Mouse (Mus musculus) urinary bladder, postnatal 36 days (tissue): ENCODE measurements around the gene Znhit2.

Source experiments
- DNase-seq, 2 experiments: peaks; one replicate each; pipeline ENCODE4 v3.0.0; 2022; ENCODE audit warnings: low spot score in 2 of 2, mixed read lengths in 1 of 2

The Znhit2 gene

DNA sequence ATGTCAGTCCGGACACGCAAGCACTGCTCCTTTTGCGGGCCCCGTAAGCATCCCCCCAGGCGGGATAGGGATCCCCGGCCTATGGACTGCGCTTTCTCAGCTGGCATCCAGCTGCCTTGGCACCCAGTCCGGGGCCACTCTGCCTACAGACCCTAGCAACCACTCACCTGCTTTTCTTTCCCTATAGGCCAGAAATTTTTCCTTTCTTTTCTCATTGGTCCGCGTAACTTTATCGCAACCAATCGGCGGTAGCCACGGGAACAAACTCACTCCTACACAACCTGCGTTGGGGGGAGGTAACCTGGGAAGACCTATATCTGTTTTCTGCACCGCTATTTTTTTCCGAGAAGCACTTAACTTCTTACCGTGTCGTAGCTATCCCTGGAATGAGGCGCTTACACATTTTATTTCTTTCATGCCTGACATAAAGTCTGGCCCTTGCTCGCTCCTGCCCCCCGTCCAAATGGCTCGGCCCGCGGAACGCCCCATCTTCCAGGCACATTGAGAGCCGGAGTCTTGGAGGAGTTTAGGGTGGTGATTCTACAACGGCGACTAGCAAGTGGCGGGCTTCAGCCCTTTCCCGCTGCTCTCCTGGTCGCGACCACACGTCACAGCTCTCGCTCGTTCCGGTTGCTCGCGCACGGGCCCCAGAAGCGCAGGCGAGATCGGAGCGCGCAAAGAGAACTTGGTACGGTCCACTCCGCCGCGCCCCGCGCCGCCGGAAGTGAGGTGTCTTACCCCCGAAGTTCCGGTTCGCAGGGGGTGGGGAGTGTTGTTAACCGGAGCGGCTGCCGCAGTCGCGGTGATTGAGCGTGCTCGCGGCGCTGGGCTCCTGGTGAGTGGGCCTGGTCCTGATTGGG is 14.5 kb upstream of the Znhit2 start, which contains the start of gene Syvn1:
Syvn1 (plus strand) TSS at position 283 of the 860 bp plus-strand sequence.
- DNase-seq = peak; percentile 89

DNA sequence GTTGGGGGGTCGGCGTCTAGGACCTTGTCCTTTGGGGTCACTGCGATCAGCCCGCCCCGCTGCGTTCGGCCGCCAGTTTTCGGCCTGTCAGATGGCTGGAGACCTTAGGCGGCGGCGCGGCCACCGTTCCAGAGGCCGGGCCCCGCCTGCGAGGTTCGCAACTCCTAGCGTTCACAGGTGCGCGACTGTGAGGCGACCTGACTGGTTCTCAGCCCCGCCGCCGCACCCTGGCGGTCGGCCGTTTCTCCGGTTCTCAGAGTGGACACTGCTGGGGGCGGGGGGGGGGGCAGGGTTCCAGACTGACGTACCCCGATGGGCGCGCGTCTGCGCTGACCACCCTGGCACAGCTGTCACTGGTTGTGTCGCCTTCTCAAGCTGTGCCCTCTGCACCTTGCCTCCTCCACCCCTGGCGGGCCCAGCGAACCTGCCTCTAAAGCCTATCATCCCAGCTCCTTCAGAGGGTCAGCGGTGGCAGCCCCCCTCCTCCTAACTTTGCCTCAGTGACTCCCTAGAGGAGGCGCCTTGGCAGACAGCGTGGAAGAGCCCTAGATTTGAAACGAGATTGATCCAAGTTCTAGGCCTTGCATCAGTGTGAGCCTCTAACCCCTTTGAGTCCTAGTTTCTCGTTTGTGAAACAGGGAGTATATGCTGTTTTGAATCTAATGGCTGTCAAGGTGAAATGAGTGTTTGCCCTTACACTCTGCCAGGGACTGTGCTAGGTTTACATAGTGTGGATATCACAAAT is 13.7 kb upstream of the Znhit2 start:
- no peak for DNase-seq

- no peak for DNase-seq
Measured at GRCm38 (mm10) chr19:6047899-6048166, 13.2 kb upstream of the Znhit2 start.

DNA sequence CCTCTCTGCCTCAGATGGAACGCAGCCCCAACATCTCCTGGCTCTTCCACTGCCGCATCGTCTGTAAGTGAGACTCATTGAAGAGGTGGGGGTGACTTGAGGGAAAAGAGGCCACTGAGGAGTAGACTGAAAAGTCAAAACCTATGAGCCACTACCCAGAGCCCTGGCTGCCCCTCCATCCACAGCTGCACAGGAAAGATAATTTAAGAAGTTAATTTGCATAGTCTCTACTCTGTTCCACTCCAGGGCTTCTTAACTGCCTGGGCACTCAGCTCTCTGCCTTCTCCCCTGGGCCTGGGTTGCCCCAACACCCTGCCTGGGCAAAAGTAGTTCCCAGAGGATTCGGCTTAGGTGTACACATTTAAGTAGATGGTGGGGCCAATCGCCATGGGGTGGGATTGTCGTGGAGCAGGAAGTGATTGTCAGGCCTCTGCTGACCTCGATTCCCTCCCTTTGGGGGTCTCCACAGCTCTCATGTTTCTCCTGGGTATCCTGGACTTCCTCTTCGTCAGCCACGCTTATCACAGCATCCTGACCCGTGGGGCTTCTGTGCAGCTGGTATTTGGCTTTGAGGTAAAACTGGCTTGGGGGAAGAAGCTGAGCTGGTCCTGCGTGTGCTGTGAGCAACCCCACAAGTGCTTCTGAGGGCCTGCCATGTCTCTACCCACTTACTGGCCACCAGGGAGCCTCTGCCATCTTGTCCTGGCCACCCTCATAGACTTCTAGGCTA is 12.1 kb upstream of the Znhit2 start:
- DNase-seq = no peak

DNA sequence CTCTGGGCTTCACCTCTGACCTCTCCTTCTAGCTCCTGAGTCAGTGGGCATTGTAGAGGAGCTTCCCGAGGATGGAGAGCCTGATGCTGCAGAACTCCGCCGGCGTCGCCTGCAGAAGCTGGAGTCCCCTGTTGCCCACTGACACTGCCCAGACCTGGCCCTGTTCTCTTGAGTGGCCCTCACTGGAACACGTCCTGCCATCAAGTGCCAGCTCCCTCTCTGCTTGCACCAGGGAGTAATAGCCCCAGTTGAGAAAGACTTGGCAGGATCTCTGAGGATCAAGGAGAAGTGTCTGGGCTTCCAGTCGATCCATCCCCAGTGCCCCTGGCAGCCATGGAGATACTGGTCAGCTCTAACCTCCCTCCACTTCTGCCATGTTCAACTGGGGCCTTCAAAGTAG is 8.5 kb upstream of the Znhit2 start:
- peak in 1 of 2 experiments; percentile 28 for DNase-seq

DNA sequence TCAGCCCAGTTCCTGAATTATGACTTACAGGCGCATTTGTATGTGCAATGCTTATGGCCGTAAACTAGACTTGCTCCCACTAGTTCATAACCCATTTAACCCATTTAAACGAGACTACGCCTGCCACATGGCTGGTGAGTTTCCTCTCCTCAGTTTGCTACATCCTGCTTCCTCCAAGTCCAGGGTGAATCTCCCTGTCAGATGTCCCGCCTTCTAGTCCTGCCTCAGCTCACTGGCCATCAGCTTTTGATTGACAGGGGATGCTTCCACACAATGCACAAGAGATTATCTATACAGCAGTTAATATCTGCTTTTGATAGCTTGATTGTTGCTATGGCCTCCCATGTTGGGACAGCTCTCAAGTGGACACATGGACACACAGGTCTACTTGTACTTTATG is 6.7 kb upstream of the Znhit2 start:
- no peak for DNase-seq

DNA sequence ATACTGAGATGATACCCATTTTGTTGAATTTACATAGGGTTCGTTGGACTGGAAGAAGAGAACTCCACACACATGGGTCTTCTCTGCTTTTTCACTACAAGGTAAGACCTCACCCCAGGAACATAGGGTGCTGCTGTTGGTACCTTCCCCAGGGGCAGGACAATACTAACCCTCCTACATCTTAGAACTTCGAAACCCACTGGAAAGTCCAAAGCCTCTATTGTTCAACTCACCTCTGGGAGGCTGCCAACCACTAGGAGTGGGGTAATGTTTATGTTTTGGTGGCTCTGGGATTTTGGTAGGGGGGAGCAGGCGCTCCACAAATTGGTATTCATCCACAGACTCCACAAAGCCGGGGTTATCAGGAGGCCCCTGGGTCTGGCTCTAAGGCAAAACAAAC is 4.3 kb upstream of the Znhit2 start:
- no peak for DNase-seq

DNA sequence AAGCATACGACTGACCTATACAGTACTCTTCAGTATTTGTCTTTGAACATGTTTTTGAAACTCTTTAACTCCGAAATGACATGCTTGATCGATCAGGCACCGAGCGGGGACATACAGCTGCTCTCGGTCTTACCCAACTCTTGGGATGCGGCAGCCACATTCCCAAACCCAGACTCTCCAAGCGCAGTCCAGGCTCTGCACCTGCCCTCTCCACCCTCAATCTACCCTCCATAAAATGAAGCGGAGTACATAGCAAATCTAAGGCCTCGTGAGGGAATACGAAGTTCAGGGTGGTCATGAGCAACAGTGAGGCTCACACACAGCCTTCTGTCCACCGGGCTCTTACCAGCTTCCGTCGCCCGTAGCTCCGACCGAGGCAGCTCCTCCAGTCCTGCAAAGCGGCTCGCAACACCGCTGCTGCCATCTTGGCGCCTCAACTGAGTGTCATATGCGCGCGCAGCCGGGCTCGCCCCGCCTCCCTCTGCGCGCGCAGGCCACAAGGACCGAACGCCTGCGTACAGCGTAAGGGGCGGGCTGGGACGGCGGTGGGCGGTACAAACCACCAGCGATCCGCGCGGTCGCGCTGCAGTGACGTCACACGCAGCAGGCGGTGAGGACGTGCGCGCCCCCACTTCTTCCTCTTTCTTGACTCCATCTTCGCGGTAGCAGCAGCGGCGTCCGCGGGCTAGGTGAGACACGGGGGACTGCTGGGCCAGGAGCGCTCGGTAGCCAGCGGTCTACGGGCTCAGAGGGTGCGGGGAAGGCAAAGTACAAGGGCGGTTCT is 3.5 kb upstream of the Znhit2 start, which contains the start of the genes Mrpl49 and Fau:
Mrpl49 (minus strand) TSS at position 473 of the 784 bp plus-strand sequence.
Fau (plus strand) TSS at position 532 of the 784 bp plus-strand sequence.
- peak; percentile 98 to 99 for DNase-seq

- no peak for DNase-seq
Measured at GRCm38 (mm10) chr19:6058513-6058912, 2.5 kb upstream of the Znhit2 start.

DNA sequence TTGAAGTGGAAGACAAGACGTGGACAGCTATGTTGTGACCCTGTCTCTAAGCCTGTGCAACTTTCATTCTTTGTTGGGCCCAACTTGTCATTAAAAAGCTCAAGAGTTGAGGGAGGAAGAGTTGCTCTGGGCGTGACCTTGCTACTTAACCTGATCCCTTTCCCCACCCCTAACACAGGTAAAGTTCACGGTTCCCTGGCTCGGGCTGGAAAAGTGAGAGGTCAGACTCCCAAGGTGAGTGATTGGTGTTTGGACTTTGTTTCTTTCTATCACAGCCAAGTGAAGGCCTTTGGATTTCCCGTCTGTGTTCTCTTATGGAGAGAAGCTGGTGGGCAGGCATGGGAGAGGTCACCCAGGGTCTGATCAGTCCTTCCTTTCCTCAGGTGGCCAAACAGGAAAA is 2.0 kb upstream of the Znhit2 start:
- DNase-seq = no peak

DNA sequence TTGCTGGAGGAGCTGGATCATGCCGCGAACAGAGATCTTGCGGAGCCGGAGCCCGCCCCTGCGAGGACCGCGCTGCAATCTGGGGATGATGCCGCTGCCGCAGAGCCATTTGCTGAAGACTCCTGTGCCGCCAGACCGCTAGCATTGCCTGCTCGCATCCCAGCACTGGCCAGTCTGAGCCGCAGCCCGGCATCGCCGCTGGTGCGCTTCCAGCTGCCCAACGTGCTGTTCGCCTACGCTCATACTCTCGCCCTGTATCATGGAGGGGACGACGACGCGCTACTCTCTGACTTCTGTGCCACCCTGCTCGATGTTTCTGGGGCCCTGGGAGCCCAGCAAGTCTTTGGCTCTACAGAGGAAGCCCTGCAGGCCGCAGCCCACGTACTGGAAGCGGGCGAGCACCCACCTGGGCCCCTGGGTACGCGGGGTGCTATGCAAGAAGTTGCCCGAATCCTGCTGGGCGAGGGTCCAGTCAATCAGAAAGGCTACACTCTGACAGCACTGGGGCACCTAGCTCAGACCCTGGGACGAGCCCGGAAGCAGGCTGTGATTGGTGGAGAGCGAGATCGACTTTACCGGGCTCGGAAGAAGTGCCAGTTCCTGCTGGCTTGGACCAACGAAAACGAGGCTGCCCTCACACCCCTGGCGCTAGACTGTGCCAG is 780 bp downstream of the Znhit2 start:
- DNase-seq = no peak

DNA sequence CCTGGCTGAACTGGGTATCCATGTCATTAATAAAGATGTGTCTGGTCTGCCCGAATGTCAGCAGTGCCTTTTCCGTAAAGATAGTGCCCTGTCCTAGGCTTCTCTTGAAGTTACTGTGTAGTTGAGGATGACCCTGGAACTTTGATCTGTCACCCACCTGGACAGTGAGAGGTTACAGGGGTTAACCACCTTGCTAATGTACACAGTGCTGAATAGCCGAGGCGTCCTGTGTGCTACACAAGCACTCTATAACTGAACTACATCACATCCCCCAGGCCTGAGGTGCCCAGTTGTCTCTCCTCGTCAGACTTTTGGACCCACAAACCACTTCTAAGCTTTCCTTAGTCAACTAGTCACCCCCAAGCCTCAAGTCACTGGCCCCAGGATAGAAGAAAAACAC is 1.4 kb downstream of the Znhit2 start:
- DNase-seq = no peak

- DNase-seq = no peak
Measured at GRCm38 (mm10) chr19:6063081-6063480, 2.1 kb downstream of the Znhit2 start.

DNA sequence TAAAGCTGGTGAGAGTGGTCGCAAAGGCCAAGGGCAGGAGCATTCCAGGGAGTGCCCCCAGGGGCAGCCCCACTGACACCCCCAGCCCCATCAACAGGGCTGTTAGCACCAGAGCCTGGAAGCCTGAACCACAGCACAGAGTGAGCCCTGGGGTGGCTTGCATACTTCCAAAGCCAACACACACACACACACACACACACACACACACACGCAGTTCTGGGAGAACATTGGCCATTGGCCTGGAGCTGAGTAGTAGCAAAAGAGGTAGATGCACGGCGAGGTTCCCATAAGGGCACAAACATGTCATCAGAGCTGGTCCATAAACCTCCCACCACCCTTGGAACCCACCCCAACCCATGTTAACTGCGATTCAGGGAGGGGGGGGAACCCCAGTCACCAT is 5.6 kb downstream of the Znhit2 start:
- DNase-seq = no peak

GRCm38 (mm10) chr19:6067011-6067723 is 6.2 kb downstream of the Znhit2 start:
- peak; percentile 69 to 74 for DNase-seq

DNA sequence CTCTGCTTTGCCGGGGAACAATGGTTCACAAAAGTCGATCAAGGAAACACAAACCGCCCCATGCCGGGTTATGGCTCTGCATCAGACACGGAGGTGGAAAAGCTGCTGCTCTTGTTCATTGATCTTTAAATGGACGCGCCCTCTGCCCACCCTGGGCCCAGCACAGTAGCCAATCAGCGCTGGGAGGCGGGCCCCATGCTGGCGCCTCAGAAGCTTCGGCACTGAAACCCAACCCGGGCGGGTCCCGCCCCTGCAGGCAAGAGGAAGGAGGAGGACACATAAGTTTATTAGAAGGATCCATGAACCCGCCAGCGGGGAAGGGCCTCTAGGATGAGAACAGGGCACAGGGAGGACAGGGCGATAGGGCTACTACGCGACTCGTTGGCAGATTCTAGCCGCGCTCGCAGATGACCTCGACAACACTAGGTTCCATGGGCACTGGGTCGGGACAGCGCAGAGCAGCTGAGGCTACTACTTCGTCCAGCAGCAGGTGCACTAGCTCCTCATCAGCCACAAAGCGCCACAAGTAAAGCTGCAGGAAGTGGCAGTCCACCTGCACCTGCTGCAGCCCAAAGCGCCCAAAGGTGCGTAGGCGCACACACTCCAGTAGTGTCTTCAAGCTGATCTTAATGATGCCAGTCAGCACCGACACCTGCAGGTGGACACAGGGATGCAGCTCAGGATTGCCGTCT is 6.9 kb downstream of the Znhit2 start, which contains the start of gene Tm7sf2:
Tm7sf2 (minus strand) TSS at position 650 of the 692 bp plus-strand sequence.
- peak; percentile 86 to 93 for DNase-seq

DNA sequence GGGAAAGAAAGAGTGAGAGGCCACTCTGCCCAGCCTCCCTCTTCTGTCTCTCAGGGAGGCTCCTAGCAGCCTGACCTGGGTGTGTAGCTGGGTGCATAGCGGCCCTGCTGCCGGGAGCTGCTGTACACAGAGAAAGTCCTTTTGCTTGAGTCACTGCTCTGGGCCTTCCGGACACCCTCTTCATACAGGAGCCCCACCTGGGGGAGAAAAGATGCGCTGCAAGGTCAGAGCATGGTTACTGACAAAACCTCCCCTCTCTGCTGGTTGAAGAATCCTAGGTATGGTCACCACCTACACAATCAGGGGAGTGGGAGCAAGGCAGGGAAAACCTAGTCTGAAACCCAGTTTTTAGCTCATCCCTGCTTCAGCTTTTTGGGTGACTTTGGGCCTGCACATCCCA is 8.0 kb downstream of the Znhit2 start:
- DNase-seq = no peak

- no peak for DNase-seq
Measured at GRCm38 (mm10) chr19:6069851-6070250, 8.9 kb downstream of the Znhit2 start.

DNA sequence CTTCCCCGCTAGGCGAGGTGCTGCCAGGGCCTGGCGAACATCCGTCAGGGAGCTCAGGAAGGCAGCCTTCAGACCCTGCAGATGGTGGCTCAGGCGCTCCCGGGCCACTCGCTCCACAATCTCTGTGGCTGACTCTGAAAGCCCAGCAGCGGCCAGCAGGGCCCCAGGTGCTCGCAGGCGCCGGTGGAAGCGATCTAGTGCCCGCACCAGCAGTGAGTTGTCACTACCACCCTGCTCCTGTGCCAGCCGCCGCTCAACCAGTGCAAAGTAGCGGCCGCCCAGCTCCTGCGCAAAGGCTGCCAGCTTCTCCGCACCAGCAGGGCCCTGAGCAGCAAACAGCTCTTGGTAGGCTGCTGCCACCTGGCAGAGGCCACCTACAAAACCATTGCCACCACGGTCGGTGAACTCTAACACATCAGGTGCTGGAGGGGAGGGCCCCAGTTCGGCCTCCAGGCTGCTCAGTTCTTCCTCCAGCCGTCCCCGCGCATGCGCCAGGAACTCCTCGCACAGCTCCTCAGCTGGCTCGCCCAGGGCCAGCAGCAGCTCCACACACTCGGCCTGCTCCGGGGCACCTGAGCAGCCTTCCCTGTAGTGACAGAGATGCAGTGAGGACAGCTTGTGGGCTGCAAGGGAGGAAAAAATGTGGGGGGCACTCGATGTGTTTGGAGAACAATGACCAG is 9.7 kb downstream of the Znhit2 start:
- no peak for DNase-seq
